Mouse (Mus musculus) hematopoietic stem cell, adult 5-6 weeks (primary cell): ENCODE data around the gene Mnat1. TPM values are rescaled to one million over a fixed set of nuclear protein-coding genes. Genes with fewer than 3 reads are reported as not detected.

Source experiments
- ATAC-seq, 2 experiments: fragments of 125-278 bp in 1 of 2; replicated peaks in 1 of 2; 2 replicates each; pipeline ENCODE4 v1.8.0; 2016 to 2017; ENCODE audit warnings: inconsistent platforms in 2 of 2, mild to moderate bottlenecking in 2 of 2, moderate number of reproducible peaks in 2 of 2, low read depth in 1 of 2, moderate TSS enrichment in 1 of 2; ENCODE audit not compliant: low FRiP score in 2 of 2, poor library complexity in 2 of 2, severe bottlenecking in 2 of 2, insufficient read depth in 1 of 2, low TSS enrichment in 1 of 2
- total RNA-seq: library from RNA; stranded (forward); fragments of 172-1452, 232-1000 nt; gene quantifications from 2 replicates; pipeline ENCODE4 v1.2.3, GENCODE M21; 2017

Mnat1 gene
- total RNA-seq, 1 experiment from 2014 or later: 55.1 TPM

- no peak for ATAC-seq
Measured at GRCm38 (mm10) chr12:73208518-73208917, 85.0 kb downstream of the Mnat1 start.

GRCm38 (mm10) chr12:73209117-73209516, 85.6 kb downstream of the Mnat1 start:
- no peak for ATAC-seq

- no peak for ATAC-seq
Measured at GRCm38 (mm10) chr12:73210454-73210853, 86.9 kb downstream of the Mnat1 start.

GRCm38 (mm10) chr12:73215773-73216172, 92.3 kb downstream of the Mnat1 start:
- ATAC-seq: no peak

GRCm38 (mm10) chr12:73218632-73219031, 95.1 kb downstream of the Mnat1 start:
- no peak for ATAC-seq

GRCm38 (mm10) chr12:73221235-73221634, 97.7 kb downstream of the Mnat1 start:
- ATAC-seq: no peak

- ATAC-seq: no peak
Measured at GRCm38 (mm10) chr12:73223872-73224271, 100.4 kb downstream of the Mnat1 start.

GRCm38 (mm10) chr12:73228427-73228826, 104.9 kb downstream of the Mnat1 start:
- ATAC-seq: no peak

- no peak for ATAC-seq
Measured at GRCm38 (mm10) chr12:73230196-73230595, 106.7 kb downstream of the Mnat1 start.

GRCm38 (mm10) chr12:73231552-73231951, 108.0 kb downstream of the Mnat1 start:
- no peak for ATAC-seq

GRCm38 (mm10) chr12:73232586-73232985, 109.1 kb downstream of the Mnat1 start:
- no peak for ATAC-seq

GRCm38 (mm10) chr12:73241960-73242359, 118.4 kb downstream of the Mnat1 start:
- no peak for ATAC-seq

- no peak for ATAC-seq
Measured at GRCm38 (mm10) chr12:73245687-73246086, 122.2 kb downstream of the Mnat1 start.

GRCm38 (mm10) chr12:73255006-73255405, 131.5 kb downstream of the Mnat1 start:
- ATAC-seq: no peak

GRCm38 (mm10) chr12:73259269-73259668, 135.8 kb downstream of the Mnat1 start:
- ATAC-seq: no peak

- no peak for ATAC-seq
Measured at GRCm38 (mm10) chr12:73260339-73260738, 136.8 kb downstream of the Mnat1 start.

GRCm38 (mm10) chr12:73265381-73265978, 142.0 kb downstream of the Mnat1 start:
- no peak for ATAC-seq

- no peak for ATAC-seq
Measured at GRCm38 (mm10) chr12:73266597-73266996, 143.1 kb downstream of the Mnat1 start.

GRCm38 (mm10) chr12:73268497-73268896, 145.0 kb downstream of the Mnat1 start:
- ATAC-seq: no peak
